Mouse (Mus musculus): ENCODE data around the gene Lypla2. TPM values are rescaled to one million over a fixed set of nuclear protein-coding genes. Genes with fewer than 3 reads are reported as not detected.

Gene Lypla2
- polyA plus RNA-seq, 1 experiment from 2014 or later = 149 TPM

- DNase-seq (ENCODE audit: low spot score) = peak; percentile 23
Observed at GRCm38 (mm10) chr4:135921257-135922120, 50.9 kb downstream of the Lypla2 start.

GRCm38 (mm10) chr4:135920304-135921241, 51.9 kb downstream of the Lypla2 start, which contains the start of gene Fuca1:
Gene Fuca1, plus strand, starts transcription at chr4:135920735.
- DNase-seq (ENCODE audit: low spot score) = peak; percentile 98

GRCm38 (mm10) chr4:135919280-135919639, 53.2 kb downstream of the Lypla2 start:
- no peak for DNase-seq (ENCODE audit: low spot score)

- DNase-seq (ENCODE audit: low spot score) = no peak
Observed at GRCm38 (mm10) chr4:135918635-135919279, 53.7 kb downstream of the Lypla2 start.

Other genes with a start within 250 kb of the Lypla2 start
- not detected in 2 replicates for gene Il22ra1, start 244.5 kb downstream of the Lypla2 start, polyA plus RNA-seq (2015; fragmentation: Nextera tagmentation; extraction: Ambion mirVana)
- gene Myom3, start 212.9 kb downstream of the Lypla2 start, polyA plus RNA-seq (2015; fragmentation: Nextera tagmentation; extraction: Ambion mirVana) = 0.10 and 0.21 TPM in 2 replicates
- 276 TPM in 2 replicates for gene Srsf10, start 116.9 kb downstream of the Lypla2 start, polyA plus RNA-seq (2015; fragmentation: Nextera tagmentation; extraction: Ambion mirVana)
- gene Pnrc2, start 98.8 kb downstream of the Lypla2 start, polyA plus RNA-seq (2015; fragmentation: Nextera tagmentation; extraction: Ambion mirVana) = 217 and 229 TPM in 2 replicates
- 5.5 and 5.8 TPM in 2 replicates for gene Cnr2, start 77.2 kb downstream of the Lypla2 start, polyA plus RNA-seq (2015; fragmentation: Nextera tagmentation; extraction: Ambion mirVana)
- gene Fuca1, start 51.9 kb downstream of the Lypla2 start, polyA plus RNA-seq (2015; fragmentation: Nextera tagmentation; extraction: Ambion mirVana) = 56.0 and 63.5 TPM in 2 replicates
- 70.1 and 72.8 TPM in 2 replicates for gene Hmgcl, start 26.2 kb downstream of the Lypla2 start, polyA plus RNA-seq (2015; fragmentation: Nextera tagmentation; extraction: Ambion mirVana)
- 41.8 and 43.9 TPM in 2 replicates for gene Gale, start 8.9 kb downstream of the Lypla2 start, polyA plus RNA-seq (2015; fragmentation: Nextera tagmentation; extraction: Ambion mirVana)
- 174 and 180 TPM in 2 replicates for gene Pithd1, start 14.6 kb upstream of the Lypla2 start, polyA plus RNA-seq (2015; fragmentation: Nextera tagmentation; extraction: Ambion mirVana)
- gene Eloa, start 49.1 kb upstream of the Lypla2 start, polyA plus RNA-seq (2015; fragmentation: Nextera tagmentation; extraction: Ambion mirVana) = 41.5 and 45.0 TPM in 2 replicates
- gene Rpl11, start 80.8 kb upstream of the Lypla2 start, polyA plus RNA-seq (2015; fragmentation: Nextera tagmentation; extraction: Ambion mirVana) = 717 and 718 TPM in 2 replicates
- gene Id3, start 170.9 kb upstream of the Lypla2 start, polyA plus RNA-seq (2015; fragmentation: Nextera tagmentation; extraction: Ambion mirVana) = 262 and 327 TPM in 2 replicates
- 58.9 and 64.1 TPM in 2 replicates for gene E2f2, start 199.8 kb upstream of the Lypla2 start, polyA plus RNA-seq (2015; fragmentation: Nextera tagmentation; extraction: Ambion mirVana)
- gene Asap3, start 233.7 kb upstream of the Lypla2 start, polyA plus RNA-seq (2015; fragmentation: Nextera tagmentation; extraction: Ambion mirVana) = 1.3 and 2.1 TPM in 2 replicates

All from thymus, postnatal 0 days (tissue).